Comparison of ENCODE assay signal across 7 mouse cellular contexts in genomic region chr6:83512495-83512894, GRCm38 (mm10). TPM values are rescaled to one million over a fixed set of nuclear protein-coding genes. Genes with fewer than 3 reads are reported as not detected.
A peak's percentile ranks its signal among the peaks of the same experiment; 100 is the strongest.
DNase-seq lines count a peak whose midpoint lies in the region; ATAC-seq lines count a peak whose summit lies in the region.

No protein-coding gene starts in this region.

- no peak overlapping the region for H3K9ac ChIP-seq in liver, embryonic 16.5 days (ENCODE audit: low read depth, low read length)

- no peaks in the 10 kb centered on the region for H3K27me3 ChIP-seq in liver, embryonic 16.5 days (ENCODE audit: control insufficient read depth, insufficient read depth, low read depth, low read length)

- no peak overlapping the region for H3K4me3 ChIP-seq in liver, embryonic 16.5 days (ENCODE audit: low read depth, low read length)

- H3K4me1 ChIP-seq in liver, embryonic 16.5 days (ENCODE audit: control insufficient read depth, low read depth, low read length) = peaks cover 2% of the 10 kb centered on the region

- no peak overlapping the region for H3K27ac ChIP-seq in liver, embryonic 16.5 days (ENCODE audit: low read length)

- H3K4me2 ChIP-seq in liver, embryonic 16.5 days (ENCODE audit: low read depth, low read length) = no peak overlapping the region

- WGBS in liver, embryonic 16.5 days (ENCODE audit: insufficient replicate concordance) = 10% methylated on average over 1 of the region's 1 CpGs

- DNase-seq in ovary, postnatal 14 days (ENCODE audit: low spot score) = peak; percentile 45
- DNase-seq in ovary, adult 18-20 months (ENCODE audit: low spot score) = no peak
- DNase-seq in adrenal gland, postnatal 10 days = peak; percentile 77
- peak; percentile 56 for DNase-seq in embryo, embryonic 11 days
- peak; percentile 72 for DNase-seq in heart, postnatal 4 days
- DNase-seq in skeletal muscle tissue, adult 2 months (ENCODE audit: low read depth, low spot score) = peak; percentile 57

- ATAC-seq in liver, embryonic 16.5 days (ENCODE audit: low read depth) = 0 out of 2 replicates have a peak, but pooled peaks have one; percentile 32

- H3K9me3 ChIP-seq in liver, embryonic 16.5 days (replicated peaks; ENCODE audit: control insufficient read depth, low read length) = no peaks in the 10 kb centered on the region

- H3K36me3 ChIP-seq in liver, embryonic 16.5 days (ENCODE audit: control insufficient read depth, insufficient read depth) = no peaks in the 10 kb centered on the region

RNA-seq across cellular contexts. Expression of gene Dguok, which starts 5.7 kb away (rescaled TPM):
- 10 to 100 TPM; 38.0 to 50.0 TPM for total RNA-seq in adrenal gland, postnatal 10 days (2021)
- total RNA-seq in heart, postnatal 4 days (2021) = 10 to 100 TPM; 24.4 to 25.6 TPM
- 24.1 and 24.3 TPM in 2 replicates for polyA plus RNA-seq in liver, embryonic 16.5 days (2015; fragmentation: Nextera tagmentation; extraction: Ambion mirVana)

RNA-seq across cellular contexts. Expression of gene Actg2, which starts 23.6 kb away (rescaled TPM):
- total RNA-seq in adrenal gland, postnatal 10 days (2021) = 1 to 10 TPM; 3.2 to 5.6 TPM
- 10 to 100 TPM; 10.4 to 13.7 TPM for total RNA-seq in heart, postnatal 4 days (2021)
- 3.8 and 9.8 TPM in 2 replicates for polyA plus RNA-seq in liver, embryonic 16.5 days (2015; fragmentation: Nextera tagmentation; extraction: Ambion mirVana)

RNA-seq across cellular contexts. Expression of gene Tet3, which starts 53.6 kb away (rescaled TPM):
- total RNA-seq in adrenal gland, postnatal 10 days (2021) = 10 to 100 TPM; 57.4 to 64.4 TPM
- total RNA-seq in heart, postnatal 4 days (2021) = 10 to 100 TPM; 51.7 to 56.7 TPM
- 9.3 and 13.7 TPM in 2 replicates for polyA plus RNA-seq in liver, embryonic 16.5 days (2015; fragmentation: Nextera tagmentation; extraction: Ambion mirVana)
